Mouse (Mus musculus) MEL (cell line): Measurements from ENCODE around the gene Pelp1.
"Not testable (repeated sequence)": the region's sequence is repeated elsewhere in the genome, so short reads cannot be mapped to it uniquely, and the experiment has no call there.

Source experiments
- CTCF ChIP-seq, 3 experiments: IDR thresholded peaks in 2 of 3; conservative IDR thresholded peaks in 1 of 3; 2 replicates each; pipeline ENCODE4 v1.5.1; 2011 to 2012; ENCODE audit warnings: low read length in 3 of 3, low read depth in 2 of 3, mild to moderate bottlenecking in 2 of 3, improper control_type of control experiment in 1 of 3, inconsistent platforms in 1 of 3, mixed read lengths in 1 of 3, moderate library complexity in 1 of 3; ENCODE audit not compliant: control insufficient read depth in 1 of 3, insufficient read depth in 1 of 3, poor library complexity in 1 of 3, severe bottlenecking in 1 of 3
- USF1 ChIP-seq: IDR thresholded peaks from 2 replicates; pipeline ENCODE4 v1.6.1; 2014; ENCODE audit warnings: low read depth, mild to moderate bottlenecking, inconsistent platforms, low read length, improper control_type of control experiment, moderate library complexity

DNA sequence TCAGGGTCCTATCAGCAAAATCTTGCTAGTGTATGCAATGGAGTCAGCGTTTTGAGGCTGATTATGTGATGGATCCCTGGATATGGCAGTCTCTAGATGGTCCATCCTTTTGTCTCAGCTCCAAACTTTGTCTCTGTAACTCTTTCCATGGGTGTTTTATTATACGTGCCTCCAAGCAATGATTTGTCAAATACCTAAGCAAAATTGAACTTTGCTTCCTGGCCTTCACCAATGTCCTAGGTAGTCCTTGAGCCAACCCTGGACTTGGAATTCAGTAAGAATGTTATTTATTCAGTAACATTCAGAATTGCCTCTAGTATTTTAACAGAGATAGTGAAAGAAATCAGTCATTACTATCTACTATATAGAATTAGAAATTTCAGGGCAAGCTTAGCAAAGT lies 41.2 kb downstream of the Pelp1 start:
- not testable (repeated sequence) for TF ChIP-seq CTCF (IDR thresholded peaks at IDR 0.05 in 2 of 3, conservative IDR thresholded peaks at IDR 0.05 in 1 of 3; ENCODE audit: control insufficient read depth in 1 of 3, insufficient read depth in 1 of 3, low read depth in 2 of 3, low read length in 3 of 3, poor library complexity in 1 of 3, severe bottlenecking in 1 of 3); USF1
